Mouse (Mus musculus) neural tube, embryonic 12.5 days (tissue): ENCODE data around the gene Pdgfa. TPM values are rescaled to one million over a fixed set of nuclear protein-coding genes. Genes with fewer than 3 reads are reported as not detected.

Experiments
- ATAC-seq: fragments of 200-750 bp; cut with Nextera tagmentation; 2 replicates; pipeline ENCODE4 v1.8.0; 2017; ENCODE audit warnings: low read depth, mild to moderate bottlenecking, moderate TSS enrichment, moderate library complexity; ENCODE audit not compliant: low FRiP score
- H3K27ac ChIP-seq: fragments of 300-500 bp; sonication (generic); 2 replicates; pipeline ENCODE4 v1.5.1; 2016
- H3K27me3 ChIP-seq: fragments of 300-500 bp; sonication (generic); replicated peaks from 2 replicates; pipeline ENCODE4 v1.6.1; 2016; ENCODE audit warnings: mild to moderate bottlenecking
- H3K36me3 ChIP-seq: fragments of 300-500 bp; sonication (generic); 2 replicates; pipeline ENCODE4 v1.6.1; 2016; ENCODE audit warnings: mild to moderate bottlenecking
- H3K4me1 ChIP-seq: fragments of 300-500 bp; sonication (generic); 2 replicates; pipeline ENCODE4 v1.6.1; 2016
- H3K4me2 ChIP-seq: fragments of 300-500 bp; sonication (generic); replicated peaks from 2 replicates; pipeline ENCODE4 v1.6.1; 2016; ENCODE audit warnings: mild to moderate bottlenecking
- H3K4me3 ChIP-seq: fragments of 300-500 bp; sonication (generic); 2 replicates; pipeline ENCODE4 v1.5.1; 2016
- H3K9ac ChIP-seq: fragments of 300-500 bp; sonication (generic); 2 replicates; pipeline ENCODE4 v1.6.1; 2016; ENCODE audit warnings: mild to moderate bottlenecking
- H3K9me3 ChIP-seq: fragments of 300-500 bp; sonication (generic); 2 replicates; pipeline ENCODE4 v1.6.1; 2016; ENCODE audit warnings: mild to moderate bottlenecking
- WGBS: fragments of 180-500 bp; shearing (Covaris S2); methylation state at CpG from one replicate; pipeline ENCODE4 v1.1.7; 2016; 5-methylcytosine and 5-hydroxymethylcytosine counted together
- polyA plus RNA-seq: library from polyadenylated mRNA; unstranded; fragments of >200 nt; fragmentation: Nextera tagmentation; extraction: Ambion mirVana; gene quantifications from 2 replicates; pipeline ENCODE4 v1.2.1, GENCODE M21; 2016

Gene Pdgfa
- polyA plus RNA-seq, 1 experiment from 2014 or later = 12.1 TPM

- Histone ChIP-seq H3K4me1 (peaks cover 32% of the 10 kb centered on the region), H3K4me3 (no peak overlapping the region), H3K9me3 (no peaks in the 10 kb centered on the region), H3K27me3 (peaks cover 13% of the 10 kb centered on the region; the same call in 1 of the 2 replicates), H3K4me2 (no peak overlapping the region), H3K9ac (no peak overlapping the region), H3K36me3 (no peaks in the 10 kb centered on the region), H3K27ac (no peak overlapping the region)
- WGBS = 74% methylated on average over 10 of the region's 10 CpGs
- no peak for ATAC-seq
These were observed 67.2 kb downstream of the Pdgfa start for GRCm38 (mm10) chr5:138929879-138930507.

Other genes starting within 250 kb of the Pdgfa start
- gene Fam20c, start 242.9 kb downstream of the Pdgfa start, polyA plus RNA-seq = 46.9 and 51.9 TPM in 2 replicates
- gene Gm5294, start 177.3 kb downstream of the Pdgfa start, polyA plus RNA-seq = not detected in 2 replicates
- gene Prkar1b, start 152.6 kb upstream of the Pdgfa start, polyA plus RNA-seq = 90.0 and 97.4 TPM in 2 replicates
- 5.6 and 7.4 TPM in 2 replicates for gene Dnaaf5, start 152.9 kb upstream of the Pdgfa start, polyA plus RNA-seq
- 47.5 and 50.1 TPM in 2 replicates for gene Sun1, start 203.3 kb upstream of the Pdgfa start, polyA plus RNA-seq